Mouse (Mus musculus) liver, embryonic 14.5 days (tissue): ENCODE results near the gene Capn9. TPM values are rescaled to one million over a fixed set of nuclear protein-coding genes. Genes with fewer than 3 reads are reported as not detected.

ENCODE experiments used
- ATAC-seq: fragments of 200-750 bp; cut with Nextera tagmentation; 2 replicates; pipeline ENCODE4 v1.8.0; 2017; ENCODE audit warnings: moderate number of reproducible peaks, mild to moderate bottlenecking, moderate library complexity; ENCODE audit not compliant: insufficient read depth
- DNase-seq, 3 experiments: peaks; one replicate each; pipeline ENCODE4 v3.0.0-alpha.2; 2012 to 2013; ENCODE audit warnings: low read depth in 3 of 3, low spot score in 3 of 3
- H3K27ac ChIP-seq: fragments of 300-500 bp; sonication (generic); 2 replicates; pipeline ENCODE4 v1.5.1; 2014; ENCODE audit warnings: moderate library complexity, mild to moderate bottlenecking, control low read depth, inconsistent platforms
- H3K27me3 ChIP-seq: fragments of 300-500 bp; sonication (generic); 2 replicates; pipeline ENCODE4 v1.6.1; 2014; ENCODE audit warnings: mild to moderate bottlenecking, low read length, moderate library complexity; ENCODE audit not compliant: control insufficient read depth, insufficient read depth
- H3K36me3 ChIP-seq: fragments of 300-500 bp; sonication (generic); replicated peaks from 2 replicates; pipeline ENCODE4 v1.6.1; 2014; ENCODE audit warnings: low read depth; ENCODE audit not compliant: control insufficient read depth, insufficient read depth
- H3K4me1 ChIP-seq, 2 experiments: fragments of 200-500 bp in 1 of 2; fragments of 300-500 bp in 1 of 2; sonication (generic) in 1 of 2; replicated peaks; 2 replicates each; pipeline ENCODE4 v1.6.1; 2012 to 2014; ENCODE audit warnings: antibody characterized with exemption in 1 of 2, inconsistent platforms in 1 of 2, low read length in 1 of 2; ENCODE audit not compliant: control insufficient read depth in 2 of 2, insufficient read depth in 2 of 2
- H3K4me2 ChIP-seq: fragments of 300-500 bp; sonication (generic); 2 replicates; pipeline ENCODE4 v1.6.1; 2014; ENCODE audit warnings: low read depth, mild to moderate bottlenecking, control low read depth, moderate library complexity
- H3K4me3 ChIP-seq, 2 experiments: fragments of 200-500 bp in 1 of 2; fragments of 300-500 bp in 1 of 2; sonication (generic) in 1 of 2; 2 replicates each; pipeline ENCODE4 v1.5.1; 2012 to 2014; ENCODE audit warnings: low read depth in 2 of 2, low read length in 2 of 2, mild to moderate bottlenecking in 2 of 2, control low read depth in 1 of 2, inconsistent platforms in 1 of 2, moderate library complexity in 1 of 2; ENCODE audit not compliant: insufficient read depth in 1 of 2
- H3K9ac ChIP-seq: fragments of 300-500 bp; sonication (generic); replicated peaks from 2 replicates; pipeline ENCODE4 v1.6.1; 2014; ENCODE audit warnings: mild to moderate bottlenecking, control low read depth, moderate library complexity
- H3K9me3 ChIP-seq: fragments of 300-500 bp; sonication (generic); 2 replicates; pipeline ENCODE4 v1.6.1; 2016; ENCODE audit warnings: low read length, mixed read lengths; ENCODE audit not compliant: control insufficient read depth
- CTCF ChIP-seq: IDR thresholded peaks from 2 replicates; pipeline ENCODE4 v1.5.1; 2016; ENCODE audit warnings: antibody characterized with exemption, low read depth, control low read depth
- EP300 ChIP-seq: IDR thresholded peaks from 2 replicates; pipeline ENCODE4 v1.6.1; 2016; ENCODE audit warnings: antibody characterized with exemption, low read depth
- WGBS: fragments of 180-500 bp; shearing (Covaris S2); extraction: QIAGEN DNeasy Blood & Tissue Kit; methylation state at CpG from one replicate; pipeline ENCODE4 v1.1.7; 2014; ENCODE audit not compliant: insufficient replicate concordance; 5-methylcytosine and 5-hydroxymethylcytosine counted together
- polyA plus RNA-seq, 2 experiments: library from polyadenylated mRNA; depleted of rRNA in 1 of 2; stranded (reverse) in 1 of 2; unstranded in 1 of 2; fragments of >200 nt; fragmentation: Nextera tagmentation in 1 of 2; extraction: Ambion mirVana in 1 of 2; gene quantifications; 2 replicates each; pipeline versions ENCODE4 v1.2.1 to v1.2.3; 2012 to 2014

Capn9 gene
- polyA plus RNA-seq, 2 experiments = not detected

DNA sequence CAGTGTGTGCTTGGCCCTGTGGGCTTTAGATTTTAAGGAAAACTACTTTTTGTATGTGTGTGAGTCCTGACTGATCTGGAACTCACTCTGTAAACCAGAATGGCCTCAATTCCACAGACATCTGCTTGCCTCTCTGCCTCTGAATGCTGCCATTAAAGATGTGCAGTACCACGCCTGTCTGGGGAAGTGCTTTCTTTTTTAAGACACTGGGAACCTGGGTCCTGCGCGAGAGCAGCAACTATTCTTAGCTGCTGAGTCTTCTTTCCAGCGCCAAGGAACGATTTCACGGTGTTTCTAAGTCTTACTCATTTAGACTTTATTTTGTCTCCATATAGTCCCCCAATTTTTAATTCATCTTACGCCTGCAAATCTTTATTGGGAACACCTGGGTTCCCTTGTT is 29.1 kb upstream of the Capn9 start:
- Histone ChIP-seq H3K27ac (no peak overlapping the region), H3K4me1 (no peaks in the 10 kb centered on the region), H3K9me3 (no peaks in the 10 kb centered on the region), H3K27me3 (no peaks in the 10 kb centered on the region), H3K4me3 (no peak overlapping the region), H3K36me3 (peaks cover 36% of the 10 kb centered on the region), H3K4me2 (no peak overlapping the region), H3K9ac (no peak overlapping the region)
- TF ChIP-seq EP300 (no peak), CTCF (no peak)
- no peak for ATAC-seq
- no peak for DNase-seq
- WGBS = 78% methylated on average over 7 of the region's 7 CpGs

DNA sequence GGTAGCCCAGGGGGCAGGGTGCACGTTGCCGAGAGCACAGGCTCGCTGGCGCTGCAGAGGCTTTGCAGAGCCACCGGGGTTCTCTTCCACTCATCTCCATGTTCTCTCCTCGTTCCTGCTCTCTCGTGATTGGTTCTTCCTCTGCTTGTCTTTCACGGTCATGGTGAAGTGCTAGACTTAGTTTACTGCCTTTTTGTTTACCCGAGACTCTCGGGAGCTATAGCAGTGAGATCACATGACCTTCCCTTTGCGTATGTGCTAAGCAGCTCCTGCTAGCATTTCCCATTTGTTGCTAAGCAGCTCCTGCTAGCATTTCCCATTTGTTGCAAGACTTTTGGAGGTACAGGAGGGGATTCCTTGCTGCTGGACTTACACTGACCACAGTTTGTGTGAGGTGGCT is 28.6 kb upstream of the Capn9 start:
- Histone ChIP-seq H3K9ac (no peak overlapping the region), H3K4me2 (no peak overlapping the region), H3K27ac (no peak overlapping the region), H3K27me3 (no peaks in the 10 kb centered on the region), H3K4me1 (no peaks in the 10 kb centered on the region), H3K36me3 (peaks cover 34% of the 10 kb centered on the region), H3K9me3 (no peaks in the 10 kb centered on the region), H3K4me3 (no peak overlapping the region)
- DNase-seq (no peak), ATAC-seq (no peak)
- WGBS = 75% methylated on average over 11 of the region's 11 CpGs
- TF ChIP-seq EP300 = no peak
- TF ChIP-seq CTCF = no peak

DNA sequence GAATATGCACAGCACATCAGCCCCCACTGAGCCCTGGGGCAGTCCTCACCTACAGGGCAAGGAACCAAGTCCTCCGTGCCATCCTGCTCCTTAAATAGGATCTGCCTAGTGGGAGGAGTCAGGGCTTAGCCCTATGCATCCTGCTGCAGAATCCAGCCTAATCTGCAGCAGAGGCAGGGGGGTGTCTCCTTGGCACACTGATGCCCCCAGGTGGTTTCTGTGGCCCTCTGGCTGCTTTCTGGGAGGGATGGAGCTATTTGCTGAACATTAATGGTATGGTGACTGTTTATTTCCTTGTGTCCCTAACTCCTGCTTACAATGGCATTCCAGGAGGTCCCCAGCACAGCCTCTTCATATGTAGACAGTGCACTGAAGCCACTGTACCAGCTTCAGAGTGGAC is 27.7 kb upstream of the Capn9 start:
- no peak overlapping the region for H3K27ac ChIP-seq
- no peak overlapping the region for H3K4me2 ChIP-seq
- H3K36me3 ChIP-seq = peaks cover 32% of the 10 kb centered on the region
- ATAC-seq = no peak
- H3K9me3 ChIP-seq = no peaks in the 10 kb centered on the region
- WGBS = 72% methylated on average over 1 of the region's 1 CpGs
- H3K9ac ChIP-seq = no peak overlapping the region
- TF ChIP-seq CTCF (no peak), EP300 (no peak)
- DNase-seq = no peak
- H3K4me1 ChIP-seq = no peaks in the 10 kb centered on the region
- H3K27me3 ChIP-seq = no peaks in the 10 kb centered on the region
- no peak overlapping the region for H3K4me3 ChIP-seq

DNA sequence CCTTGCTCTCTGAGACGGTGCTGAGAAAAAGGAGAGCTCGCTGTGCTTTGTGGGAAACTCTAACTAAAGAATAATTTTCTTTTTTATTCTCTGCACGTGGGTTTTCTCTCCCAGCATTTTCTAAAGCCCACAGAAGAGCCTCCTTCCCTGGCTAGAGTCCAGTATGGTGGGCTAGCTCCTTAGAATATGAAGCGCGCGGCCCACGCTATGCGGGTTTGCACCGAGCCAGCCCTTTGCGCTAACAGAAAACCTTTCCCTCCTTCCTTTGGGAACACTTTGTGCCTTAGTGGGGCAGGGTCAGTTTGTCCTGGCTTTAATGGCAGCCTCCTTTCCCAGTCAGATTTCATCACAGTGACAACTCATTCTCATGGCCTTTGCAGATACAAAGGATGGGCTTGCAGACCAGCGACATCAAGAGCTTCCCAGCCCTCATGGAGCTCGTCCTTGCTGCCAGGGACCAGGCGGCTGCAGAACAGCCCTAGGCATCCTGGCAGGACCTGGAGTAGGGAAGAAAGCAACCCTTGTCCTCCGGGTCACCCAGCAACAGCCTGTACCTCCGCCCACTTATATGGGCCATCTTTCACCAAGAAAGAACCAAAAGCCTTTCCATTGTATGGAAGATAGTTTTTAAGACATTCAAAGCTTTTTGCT is 24.8 kb upstream of the Capn9 start:
- H3K4me2 ChIP-seq = no peak overlapping the region
- no peak overlapping the region for H3K27ac ChIP-seq
- 79% methylated on average over 15 of the region's 15 CpGs for WGBS
- no peaks in the 10 kb centered on the region for H3K9me3 ChIP-seq
- H3K36me3 ChIP-seq = peaks cover 19% of the 10 kb centered on the region
- DNase-seq (no peak), ATAC-seq (no peak)
- H3K4me3 ChIP-seq = no peak overlapping the region
- no peaks in the 10 kb centered on the region for H3K27me3 ChIP-seq
- no peak overlapping the region for H3K9ac ChIP-seq
- TF ChIP-seq EP300 (no peak), CTCF (no peak)
- no peaks in the 10 kb centered on the region for H3K4me1 ChIP-seq

DNA sequence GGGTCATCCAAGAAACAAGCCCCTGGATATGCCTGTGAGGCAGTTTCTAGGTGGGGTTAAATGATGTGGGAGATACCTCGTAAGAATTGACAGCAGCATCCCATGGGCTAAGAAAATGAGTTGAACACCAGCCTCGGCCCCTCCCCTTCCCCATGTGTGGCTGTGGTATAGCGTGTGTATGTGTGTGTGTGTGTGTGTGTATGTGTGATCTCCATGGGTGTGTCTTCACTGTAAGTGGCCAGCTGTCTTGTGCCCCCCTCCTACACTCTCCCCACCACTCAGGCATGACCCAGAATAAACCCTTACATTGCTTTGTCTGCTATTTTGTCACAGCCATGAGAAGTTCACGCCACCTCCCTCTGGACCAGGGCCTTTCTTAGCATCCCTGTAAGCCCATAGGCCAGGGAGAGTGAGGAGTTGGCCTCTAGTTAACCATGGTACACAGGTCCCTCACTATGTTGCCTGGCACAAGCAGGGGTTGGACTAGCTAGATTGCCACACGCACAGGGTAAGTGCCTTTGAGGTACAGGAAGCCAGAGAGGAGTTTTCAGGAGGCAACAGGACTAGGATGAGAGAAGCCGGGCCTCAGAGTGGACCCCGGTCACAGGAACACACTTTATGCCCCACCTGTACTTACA is 20.7 kb upstream of the Capn9 start:
- no peaks in the 10 kb centered on the region for H3K4me1 ChIP-seq
- H3K9ac ChIP-seq = no peak overlapping the region
- TF ChIP-seq CTCF = no peak
- no peak for TF ChIP-seq EP300
- WGBS = 65% methylated on average over 7 of the region's 7 CpGs
- H3K36me3 ChIP-seq = peaks cover 8% of the 10 kb centered on the region; the same call in 1 of the 2 replicates
- H3K9me3 ChIP-seq = no peaks in the 10 kb centered on the region
- ATAC-seq (no peak), DNase-seq (no peak)
- no peak overlapping the region for H3K4me3 ChIP-seq
- no peak overlapping the region for H3K27ac ChIP-seq
- H3K27me3 ChIP-seq = no peaks in the 10 kb centered on the region
- no peak overlapping the region for H3K4me2 ChIP-seq
